Mouse (Mus musculus): ENCODE data around the gene Pex7. TPM values are rescaled to one million over a fixed set of nuclear protein-coding genes. Genes with fewer than 3 reads are reported as not detected.

Pex7 gene
- polyA plus RNA-seq, 1 experiment from 2014 or later = 31.6 TPM

DNA sequence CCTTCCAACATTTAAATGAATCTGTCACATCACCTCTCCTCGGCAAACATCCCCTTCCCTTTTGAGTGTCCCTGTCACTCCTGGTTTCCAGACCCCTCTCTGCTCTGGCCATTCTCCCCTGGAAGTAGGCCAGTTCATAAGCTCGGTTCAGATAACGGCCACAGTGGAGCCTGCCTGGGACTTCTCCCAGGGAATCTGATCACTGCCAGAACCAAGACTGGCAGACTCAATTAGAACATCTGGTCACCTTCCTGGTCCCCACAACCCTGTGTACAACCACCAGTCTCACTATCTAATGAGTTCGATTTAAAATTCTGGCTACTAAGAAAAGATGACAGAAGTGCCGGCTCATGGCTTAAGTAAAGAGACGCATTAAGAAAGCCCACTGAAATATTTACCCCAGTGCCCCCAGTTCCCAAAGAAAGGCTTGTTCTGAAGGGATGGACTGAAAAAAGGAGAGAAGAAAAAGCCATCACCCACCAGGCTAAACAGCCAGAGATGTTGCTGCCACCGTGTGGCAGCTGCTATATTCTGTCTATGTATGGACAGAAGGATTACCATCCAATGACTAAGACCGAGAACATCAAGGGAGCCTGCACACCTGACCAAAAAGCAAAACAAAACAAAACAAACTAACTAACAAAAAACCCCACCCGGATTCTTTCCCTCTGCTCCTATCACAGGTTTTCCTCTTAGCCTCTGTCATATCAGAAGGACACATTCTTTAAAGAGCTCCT lies 95.9 kb downstream of the Pex7 start:
- Histone ChIP-seq H3K27ac (no peak overlapping the region), H3K4me1 (peaks cover 34% of the 10 kb centered on the region)
- 45% methylated on average over 9 of the region's 9 CpGs for WGBS

DNA sequence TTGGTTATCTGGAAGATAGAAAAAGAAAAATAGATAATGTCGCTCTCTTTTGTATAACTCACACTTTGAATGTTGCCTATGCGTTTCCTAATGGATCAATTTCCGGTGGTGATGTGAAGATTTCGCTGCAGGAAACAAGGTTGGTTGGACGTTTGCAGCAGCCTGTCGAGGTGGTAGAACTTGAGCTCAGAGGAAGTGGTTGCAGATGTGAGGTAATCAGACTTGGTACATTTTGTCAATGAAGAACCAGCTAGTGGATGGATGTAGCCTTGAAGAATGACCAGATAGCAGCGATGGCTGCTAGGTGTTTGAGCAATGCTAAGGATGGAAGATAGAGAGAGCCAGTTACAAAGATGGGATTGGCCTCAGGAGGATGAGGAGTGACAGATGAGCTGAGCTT lies 102.7 kb downstream of the Pex7 start:
- Histone ChIP-seq H3K4me3 (no peak overlapping the region), H3K4me1 (no peaks in the 10 kb centered on the region), H3K27ac (no peak overlapping the region), H3K27me3 (ENCODE audit: insufficient read depth, poor library complexity, severe bottlenecking) (peaks cover 8% of the 10 kb centered on the region; the same call in 1 of the 2 replicates), H3K36me3 (no peaks in the 10 kb centered on the region), H3K9me3 (no peaks in the 10 kb centered on the region)
- 80% methylated on average over 7 of the region's 7 CpGs for WGBS
- DNase-seq (ENCODE audit: low spot score) = no peak

More for the DNA sequence above, 95.9 kb downstream of the Pex7 start:
- no peaks in the 10 kb centered on the region for H3K36me3 ChIP-seq
- no peak for DNase-seq (ENCODE audit: low spot score)
- no peaks in the 10 kb centered on the region for H3K9me3 ChIP-seq
- H3K4me3 ChIP-seq = no peak overlapping the region
- H3K27me3 ChIP-seq (ENCODE audit: insufficient read depth, poor library complexity, severe bottlenecking) = peaks cover 27% of the 10 kb centered on the region

Other genes starting within 250 kb of the Pex7 start
- gene Il20ra, start 195.1 kb downstream of the Pex7 start, polyA plus RNA-seq (2016; fragmentation: Nextera tagmentation; extraction: Ambion mirVana) = 0.20 and 0.26 TPM in 2 replicates
- gene Slc35d3, start 56.2 kb downstream of the Pex7 start, polyA plus RNA-seq (2016; fragmentation: Nextera tagmentation; extraction: Ambion mirVana) = 2.9 and 3.4 TPM in 2 replicates
- 2.4 and 2.6 TPM in 2 replicates for gene Map3k5, start 26.8 kb upstream of the Pex7 start, polyA plus RNA-seq (2016; fragmentation: Nextera tagmentation; extraction: Ambion mirVana)
- 3.8 and 4.8 TPM in 2 replicates for gene Map7, start 240.8 kb upstream of the Pex7 start, polyA plus RNA-seq (2016; fragmentation: Nextera tagmentation; extraction: Ambion mirVana)

Data from heart, embryonic 10.5 days (tissue).